Mouse (Mus musculus) bone marrow macrophage, adult 2 months (primary cell): ENCODE results near the gene Slc25a39.

ENCODE experiments used
- CTCF ChIP-seq: IDR thresholded peaks from 2 replicates; pipeline ENCODE4 v1.5.1; 2012; ENCODE audit warnings: low read depth, mild to moderate bottlenecking, low read length, moderate library complexity
- POLR2A ChIP-seq: IDR thresholded peaks from 2 replicates; pipeline ENCODE4 v1.6.1; 2012; ENCODE audit warnings: mild to moderate bottlenecking, low read depth, low read length, borderline replicate concordance

GRCm38 (mm10) chr11:102371926-102372685 lies 35.6 kb downstream of the Slc25a39 start:
- no peak for TF ChIP-seq POLR2A
- TF ChIP-seq CTCF, result no peak
